Mouse (Mus musculus) right cerebral cortex, postnatal 10 days (tissue): ENCODE results near the gene Blcap.
"Not testable (repeated sequence)": the region's sequence is repeated elsewhere in the genome, so short reads cannot be mapped to it uniquely, and the experiment has no call there.

ENCODE experiments used
- DNase-seq, 2 experiments: peaks; one replicate each; pipeline ENCODE4 v3.0.0; 2021; ENCODE audit warnings: low spot score in 2 of 2

Blcap gene

GRCm38 (mm10) chr2:157571224-157571832, at the start of gene Blcap:
Gene Blcap (minus strand): TSS chr2:157571274.
- DNase-seq, result peak; percentile 62 to 67

DNA sequence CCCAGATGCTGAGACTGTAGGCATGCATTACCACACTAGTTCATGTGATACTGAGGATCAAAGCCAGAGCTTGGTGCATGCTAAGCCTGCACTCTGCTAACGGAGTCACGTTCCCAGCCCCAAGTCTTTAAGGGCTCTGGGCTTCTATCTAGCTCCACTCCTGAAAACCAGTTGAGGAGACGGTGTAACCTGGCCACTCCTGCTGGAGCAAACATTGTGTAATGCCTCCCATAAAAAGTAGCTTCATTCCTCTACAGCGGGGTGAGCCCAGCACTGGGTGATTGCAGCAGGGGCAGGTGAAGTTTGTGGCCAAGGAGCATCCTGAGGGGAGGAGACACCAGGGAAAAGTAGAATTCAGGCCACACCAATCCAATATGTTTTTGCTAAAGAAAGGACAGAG, 47.3 kb upstream of the Blcap start:
- no peak for DNase-seq

DNA sequence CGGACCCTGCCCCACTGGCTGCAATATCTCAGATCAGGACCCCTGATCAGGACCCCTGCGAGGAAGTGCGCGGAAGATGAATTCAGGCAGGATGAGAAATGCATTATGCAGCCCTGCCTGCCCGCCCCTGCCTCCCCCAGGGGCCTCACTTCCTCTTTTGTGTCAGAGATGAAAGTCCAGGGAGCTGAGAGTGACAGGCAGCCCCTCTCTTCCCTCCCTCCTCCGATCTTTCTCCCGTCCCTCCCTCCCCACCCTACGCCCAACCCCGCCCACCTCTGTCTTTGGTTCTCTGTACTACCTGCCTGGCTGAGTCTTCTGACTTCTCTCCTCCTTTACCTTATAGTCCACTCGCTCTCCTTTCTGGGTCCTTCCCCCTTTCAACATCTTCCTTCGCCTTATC, 42.9 kb upstream of the Blcap start:
- no peak for DNase-seq

DNA sequence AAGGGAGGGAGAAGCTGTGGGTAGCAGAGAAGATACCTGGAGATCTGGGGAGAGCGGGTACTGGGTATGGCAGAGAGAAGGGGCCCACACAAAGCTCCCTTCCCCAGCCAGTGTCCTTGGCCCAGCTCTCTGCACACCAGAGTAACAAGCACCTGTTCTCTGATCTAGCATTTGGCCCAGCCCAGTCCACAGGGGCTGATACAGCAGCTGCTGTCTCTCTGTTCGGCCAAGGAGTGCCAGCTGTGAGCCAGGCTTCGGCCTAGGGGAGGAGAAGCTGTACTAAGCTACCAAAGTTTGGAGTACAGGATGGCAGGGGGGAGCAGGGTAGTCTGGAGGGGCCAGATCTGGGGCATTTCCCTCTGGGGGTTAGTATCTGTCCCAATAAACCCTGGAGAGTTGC, 40.7 kb upstream of the Blcap start:
- no peak for DNase-seq

DNA sequence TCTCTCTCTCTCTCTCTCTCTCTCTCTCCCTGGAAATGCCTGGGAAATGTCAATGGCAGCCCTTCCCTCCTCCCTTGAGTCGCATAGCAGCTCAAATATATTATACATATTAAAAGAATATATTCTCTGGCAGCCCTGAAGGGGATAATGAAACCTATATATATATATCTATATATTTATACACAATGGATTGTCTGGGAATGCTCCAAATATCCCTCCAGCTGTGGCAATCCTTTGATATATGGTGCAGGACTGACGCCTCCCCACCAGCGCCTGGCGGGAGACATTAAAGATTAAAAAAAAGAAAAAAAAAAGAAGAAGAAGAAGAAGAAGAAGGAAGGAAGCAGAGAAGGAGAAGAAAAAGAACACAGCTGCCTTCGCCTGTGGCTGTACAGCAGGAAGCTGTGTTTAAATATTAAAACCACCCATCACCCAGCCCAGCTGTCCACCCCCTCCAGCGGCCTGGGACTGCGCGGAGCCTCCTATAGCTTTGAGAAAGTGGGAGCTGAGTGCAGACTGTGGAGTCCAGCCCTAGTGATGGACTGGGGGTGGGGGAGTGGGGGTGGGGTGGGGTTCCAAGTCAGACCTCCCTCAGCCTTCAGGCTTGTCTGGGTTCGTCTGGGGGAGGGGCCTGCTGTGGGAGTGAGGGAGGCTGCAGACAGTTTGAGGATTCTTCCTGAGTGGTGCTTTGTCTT, 36.6 kb upstream of the Blcap start:
- DNase-seq, result peak in 1 of 2 experiments; percentile 9

DNA sequence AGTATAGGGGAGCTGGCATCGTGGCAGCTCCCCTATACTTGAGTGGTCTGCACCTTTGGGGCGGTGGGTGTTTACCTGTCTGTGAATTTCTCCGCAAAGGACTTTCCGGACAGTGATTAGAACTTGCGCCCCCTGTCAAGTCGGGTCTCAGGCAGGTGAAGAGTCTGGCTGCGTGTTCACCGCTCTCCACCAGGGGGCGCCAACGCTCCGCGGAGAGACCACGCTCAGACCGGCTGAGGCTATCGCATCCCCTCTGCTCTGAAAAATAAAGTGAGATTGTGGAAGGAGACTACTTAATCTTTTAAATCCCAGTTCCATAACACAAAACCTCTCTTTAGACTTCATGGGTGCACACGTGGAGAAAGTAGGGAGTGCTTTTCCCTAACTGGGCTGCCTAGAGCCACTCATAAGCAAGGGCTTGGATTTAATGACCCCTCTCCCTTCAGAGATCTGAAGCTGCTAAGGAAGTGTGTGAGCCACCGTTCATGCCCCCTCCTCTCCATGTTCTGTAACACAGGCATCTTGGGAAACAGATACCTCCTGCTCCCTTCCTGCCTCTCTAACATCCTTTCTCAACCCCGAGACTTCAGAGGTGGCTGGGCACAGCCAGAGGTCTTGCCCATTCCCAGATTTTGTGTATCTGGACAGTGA, 34.1 kb upstream of the Blcap start:
- peak; percentile 68 to 87 for DNase-seq

DNA sequence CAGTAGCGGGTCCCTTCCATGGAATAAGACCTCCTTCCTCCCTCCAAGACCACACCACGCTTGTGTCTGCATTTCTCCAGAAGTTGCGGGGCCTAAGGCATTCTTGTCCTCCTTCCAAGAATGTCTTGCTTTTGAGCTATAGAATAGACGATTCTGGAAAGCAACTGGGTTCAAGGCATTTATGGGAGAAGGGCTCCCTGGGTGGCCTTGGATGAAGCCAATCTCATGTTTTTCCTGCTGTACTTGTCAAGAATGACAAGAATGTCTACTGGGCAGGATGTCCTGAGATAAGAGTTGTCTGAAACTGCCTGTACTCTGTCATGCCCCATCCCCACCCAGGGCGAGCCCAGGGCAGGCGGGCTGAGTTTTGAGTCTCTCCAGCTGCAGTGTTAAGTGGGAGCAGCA, 30.4 kb upstream of the Blcap start:
- peak in 1 of 2 experiments; percentile 15 for DNase-seq

GRCm38 (mm10) chr2:157596876-157597566, 25.9 kb upstream of the Blcap start:
- peak in 1 of 2 experiments; percentile 11 for DNase-seq

- DNase-seq, result not testable (repeated sequence)
Measured at GRCm38 (mm10) chr2:157585351-157585750, 14.3 kb upstream of the Blcap start.

DNA sequence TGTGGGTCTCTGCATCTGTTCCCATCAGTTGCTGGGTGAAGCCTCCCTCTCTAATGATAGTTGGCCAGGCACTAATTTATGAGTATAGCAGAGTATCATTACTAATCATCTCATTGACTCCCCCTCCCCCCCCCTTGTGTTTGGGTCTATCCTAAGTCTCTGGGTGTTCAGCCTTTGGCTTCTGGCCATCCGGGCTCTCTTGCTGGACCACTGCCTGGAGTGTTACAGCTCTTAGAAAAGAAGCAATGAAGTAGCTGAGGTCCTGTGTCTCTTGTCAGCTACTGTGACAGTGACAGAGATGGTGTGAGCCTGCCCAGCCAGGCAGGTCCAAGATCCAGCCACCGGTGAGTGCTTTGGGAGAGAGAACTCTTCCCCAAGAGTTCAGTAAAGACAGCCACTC, 1.7 kb upstream of the Blcap start:
- DNase-seq, result peak in 1 of 2 experiments; percentile 45

DNA sequence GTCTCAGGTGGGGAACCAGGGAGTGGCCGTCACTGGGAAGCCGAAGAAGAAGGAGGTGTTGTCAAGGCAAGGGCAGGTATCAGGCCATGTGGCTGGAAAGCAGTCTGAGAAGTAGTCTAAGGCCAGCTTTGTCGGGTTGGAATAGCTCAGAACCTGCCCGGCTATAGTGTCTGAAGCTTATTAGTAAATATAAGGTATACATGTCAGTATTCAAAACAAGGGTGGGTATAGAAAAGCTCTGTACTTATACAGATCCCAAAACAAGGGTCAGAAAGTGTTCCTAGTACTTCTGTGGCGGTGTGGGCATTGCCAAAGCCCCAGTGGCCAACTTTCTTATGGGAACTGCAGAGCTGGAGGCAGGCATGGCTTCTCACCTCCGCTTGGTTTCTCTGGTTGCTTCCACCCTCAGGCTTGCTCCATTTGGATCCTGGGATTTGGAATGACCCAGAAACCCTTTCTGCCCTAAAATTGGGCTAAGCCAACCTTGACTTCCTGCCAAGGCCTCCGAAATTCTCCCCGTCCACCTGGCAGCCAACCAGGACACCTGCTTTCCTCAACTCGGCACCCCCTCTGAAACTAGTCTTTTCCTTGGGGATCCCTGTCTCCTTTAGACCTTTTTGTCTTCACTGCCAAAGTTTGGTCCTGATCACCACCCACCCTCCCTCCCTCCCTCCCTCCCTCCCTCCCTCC, 1.1 kb downstream of the Blcap start:
- peak in 1 of 2 experiments; percentile 44 for DNase-seq

DNA sequence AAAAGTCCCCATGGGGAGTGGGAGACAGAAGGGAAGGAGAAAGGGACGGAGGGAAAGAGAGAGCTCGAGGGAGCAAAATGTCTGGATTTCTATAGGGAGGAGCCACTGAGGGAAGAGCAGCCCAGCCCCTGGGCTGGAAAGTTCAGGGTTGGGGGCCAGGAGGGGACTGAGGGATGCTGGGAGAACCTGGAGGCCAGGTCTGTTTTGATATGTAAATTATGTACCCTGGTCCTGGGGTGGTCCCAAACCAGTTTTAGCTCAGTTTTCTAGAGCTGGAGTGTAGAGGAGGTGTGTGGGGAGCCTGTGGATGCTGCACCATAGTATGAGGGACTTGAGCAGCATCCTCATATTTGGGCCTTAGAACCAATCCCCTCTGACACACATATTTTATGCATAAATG, 2.2 kb downstream of the Blcap start:
- peak; percentile 14 to 19 for DNase-seq

- peak; percentile 19 to 27 for DNase-seq
Measured at GRCm38 (mm10) chr2:157567235-157567961, 3.7 kb downstream of the Blcap start.

- DNase-seq, result peak; percentile 85 to 86
Measured at GRCm38 (mm10) chr2:157566260-157566952, 4.7 kb downstream of the Blcap start.

DNA sequence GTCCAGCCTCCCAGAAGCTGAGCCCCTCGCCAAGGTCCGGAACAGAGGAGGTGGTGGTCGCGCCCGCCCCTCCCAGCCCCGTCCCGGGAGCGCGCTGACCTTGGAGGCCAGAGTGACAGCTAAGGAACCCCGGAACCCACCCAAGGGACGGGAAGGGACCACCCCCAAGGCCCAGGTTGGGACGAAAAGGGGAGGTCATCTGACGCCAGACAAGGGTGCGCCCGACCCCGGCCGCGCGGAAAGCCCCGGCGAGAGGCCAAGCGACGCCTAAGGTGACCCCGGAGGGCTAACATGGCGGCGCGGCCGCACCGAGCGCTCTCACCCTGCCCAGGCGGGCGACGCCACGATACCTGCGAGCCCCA, 5.2 kb downstream of the Blcap start:
- DNase-seq, result no peak

- peak; percentile 28 to 30 for DNase-seq
Measured at GRCm38 (mm10) chr2:157565446-157565845, 5.6 kb downstream of the Blcap start.

DNA sequence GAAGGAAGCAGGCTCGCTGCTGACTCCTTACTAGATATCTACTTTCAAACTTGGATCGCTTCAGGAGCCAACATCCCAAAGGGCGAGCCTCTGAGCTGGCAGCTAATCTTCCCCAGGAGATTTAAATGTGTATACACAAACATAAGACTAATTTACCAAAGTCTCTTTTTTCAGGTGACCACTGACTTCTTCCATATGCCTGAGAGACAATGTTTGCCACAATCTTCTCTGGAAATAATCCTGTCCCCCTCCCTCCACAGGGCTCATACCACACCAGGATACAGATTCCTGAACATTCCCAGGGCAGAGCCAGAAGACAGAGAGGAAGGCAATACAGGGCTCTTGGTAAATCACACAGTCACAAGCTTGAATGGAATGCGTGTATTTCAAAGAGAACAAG, 6.4 kb downstream of the Blcap start:
- DNase-seq, result peak in 1 of 2 experiments; percentile 9

GRCm38 (mm10) chr2:157563031-157563430, 8.0 kb downstream of the Blcap start:
- peak in 1 of 2 experiments; percentile 27 for DNase-seq

- DNase-seq, result peak; percentile 88
Measured at GRCm38 (mm10) chr2:157561165-157561836, 9.8 kb downstream of the Blcap start.

DNA sequence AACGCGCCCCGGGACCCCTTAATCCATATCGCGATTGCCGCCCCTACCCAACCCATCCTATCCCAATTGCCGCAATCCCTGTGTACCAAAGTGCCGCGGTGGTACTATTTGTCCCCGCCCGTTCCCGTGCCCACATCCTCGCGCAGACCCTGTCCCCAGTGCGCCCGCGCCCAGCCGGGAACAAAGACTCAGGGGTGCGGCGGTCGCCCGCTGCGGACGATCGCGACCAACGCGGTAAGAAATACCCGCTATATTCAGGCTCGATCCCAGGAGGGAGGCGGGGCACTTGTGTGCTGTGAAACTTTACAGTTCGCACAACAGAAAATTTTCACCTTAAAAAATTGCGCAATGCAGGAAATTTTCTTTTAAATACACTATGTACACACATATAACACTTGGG, 10.8 kb downstream of the Blcap start:
- DNase-seq, result no peak
